Mouse (Mus musculus): ENCODE results near the gene Capn12. TPM values are rescaled to one million over a fixed set of nuclear protein-coding genes. Genes with fewer than 3 reads are reported as not detected.
A peak's percentile ranks its signal among the peaks of the same experiment; 100 is the strongest.

Capn12 gene
- polyA plus RNA-seq, 1 experiment from 2014 or later: 0.23 TPM

DNA sequence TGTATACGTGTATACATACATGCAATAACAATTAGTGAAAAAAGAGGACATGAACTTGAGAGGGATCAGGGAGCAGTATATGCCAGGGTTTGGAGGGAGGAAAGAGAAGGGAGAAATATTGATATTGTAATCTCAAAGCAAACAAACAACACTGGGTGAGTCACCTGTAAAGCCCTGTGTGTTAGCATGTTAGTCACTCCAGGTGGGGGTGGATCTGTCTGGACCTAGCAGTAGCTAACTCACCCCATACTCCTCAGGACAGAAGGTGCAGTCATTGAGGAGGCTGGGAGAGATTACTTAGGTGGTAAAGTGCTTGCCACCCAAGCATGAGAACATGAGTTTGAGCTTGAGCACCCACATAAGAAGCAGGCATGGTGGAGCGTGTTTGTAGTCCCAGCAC lies 21.3 kb upstream of the Capn12 start:
- Histone ChIP-seq H3K4me1 (replicated peaks; ENCODE audit: control insufficient read depth, insufficient read depth, low read length) (peaks cover 6% of the 10 kb centered on the region; the same call in 1 of the 2 replicates), H3K4me3 (ENCODE audit: low read depth, low read length) (no peak overlapping the region), H3K9me3 (ENCODE audit: control insufficient read depth, low read length) (no peaks in the 10 kb centered on the region), H3K4me2 (ENCODE audit: low read length) (no peak overlapping the region), H3K27me3 (replicated peaks; ENCODE audit: control insufficient read depth, insufficient read depth, low read length) (no peaks in the 10 kb centered on the region), H3K27ac (ENCODE audit: low read depth) (no peak overlapping the region), H3K9ac (ENCODE audit: low read length) (no peak overlapping the region), H3K36me3 (ENCODE audit: control insufficient read depth, insufficient read depth, low read length) (no peaks in the 10 kb centered on the region)
- no peak for DNase-seq (ENCODE audit: low spot score)
- 93% methylated on average over 2 of the region's 2 CpGs for WGBS
- no peak for ATAC-seq (replicated peaks; ENCODE audit: low FRiP score, low TSS enrichment, low read depth)

DNA sequence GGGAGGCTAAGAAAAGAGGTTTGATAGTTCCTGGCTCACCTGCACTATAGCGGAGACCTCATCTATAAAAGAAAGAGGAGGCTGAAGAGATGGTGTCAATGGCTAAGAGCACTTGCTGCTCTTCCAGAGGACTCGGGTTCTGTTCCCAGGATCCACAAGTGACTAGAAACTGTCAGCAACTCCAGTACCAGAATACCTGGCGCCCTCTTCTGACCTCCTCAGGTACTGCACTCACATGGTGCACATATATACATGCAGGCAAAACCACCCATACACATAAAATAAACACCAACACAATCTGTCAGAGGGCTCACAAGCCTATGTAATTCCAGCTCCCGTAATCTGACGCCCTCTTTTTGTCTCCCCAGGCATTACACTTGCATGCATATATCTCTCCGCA lies 20.3 kb upstream of the Capn12 start:
- 86% methylated on average over 6 of the region's 6 CpGs for WGBS
- ATAC-seq (replicated peaks; ENCODE audit: low FRiP score, low TSS enrichment, low read depth): no peak
- no peaks in the 10 kb centered on the region for H3K9me3 ChIP-seq (ENCODE audit: control insufficient read depth, low read length)

DNA sequence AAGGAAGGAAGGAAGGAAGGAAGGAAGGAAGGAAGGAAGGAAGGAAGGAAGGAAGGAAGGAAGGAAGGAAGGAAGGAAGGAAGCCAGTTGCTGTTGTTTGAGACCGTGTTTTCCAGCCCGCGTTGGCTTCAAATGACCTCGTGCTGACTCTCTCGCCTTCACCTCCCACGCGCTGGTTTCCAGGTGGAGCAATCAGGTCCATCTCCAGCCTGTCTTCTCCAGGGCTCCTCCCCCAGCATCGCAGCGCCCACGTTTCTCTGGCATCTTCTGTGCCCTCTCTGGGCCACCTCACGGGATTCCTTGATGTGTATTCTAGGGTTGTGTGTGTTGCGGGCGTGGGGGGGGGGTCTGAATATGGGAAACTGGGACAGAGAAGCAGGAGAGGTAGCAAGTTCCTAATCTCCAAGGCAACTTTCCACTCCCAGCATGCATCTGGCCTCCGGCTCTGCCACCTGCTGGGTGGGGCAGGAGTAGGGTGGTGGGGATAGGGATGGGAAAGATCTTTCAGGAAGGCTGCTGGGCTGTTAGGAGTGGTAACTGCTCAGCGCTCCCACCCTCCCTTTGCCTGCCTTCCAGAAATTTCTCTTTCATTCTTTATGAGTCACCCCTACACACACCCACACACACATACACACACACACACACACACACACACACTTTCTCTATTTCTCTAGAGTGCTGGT lies 18.3 kb upstream of the Capn12 start:
- H3K4me2 ChIP-seq (ENCODE audit: low read length): no peak overlapping the region
- H3K27me3 ChIP-seq (replicated peaks; ENCODE audit: control insufficient read depth, insufficient read depth, low read length): no peaks in the 10 kb centered on the region
- ATAC-seq (replicated peaks; ENCODE audit: low FRiP score, low TSS enrichment, low read depth): no peak
- no peaks in the 10 kb centered on the region for H3K9me3 ChIP-seq (ENCODE audit: control insufficient read depth, low read length)
- no peak overlapping the region for H3K9ac ChIP-seq (ENCODE audit: low read length)
- WGBS: 69% methylated on average over 15 of the region's 15 CpGs
- no peak overlapping the region for H3K27ac ChIP-seq (ENCODE audit: low read depth)
- peaks cover 11% of the 10 kb centered on the region; the same call in 1 of the 2 replicates for H3K4me1 ChIP-seq (replicated peaks; ENCODE audit: control insufficient read depth, insufficient read depth, low read length)
- no peaks in the 10 kb centered on the region for H3K36me3 ChIP-seq (ENCODE audit: control insufficient read depth, insufficient read depth, low read length)
- DNase-seq (ENCODE audit: low spot score): no peak
- H3K4me3 ChIP-seq (ENCODE audit: low read depth, low read length): no peak overlapping the region

More for the DNA sequence above, 20.3 kb upstream of the Capn12 start:
- H3K4me3 ChIP-seq (ENCODE audit: low read depth, low read length): no peak overlapping the region
- H3K9ac ChIP-seq (ENCODE audit: low read length): no peak overlapping the region
- H3K27ac ChIP-seq (ENCODE audit: low read depth): no peak overlapping the region
- H3K36me3 ChIP-seq (ENCODE audit: control insufficient read depth, insufficient read depth, low read length): no peaks in the 10 kb centered on the region
- DNase-seq (ENCODE audit: low spot score): no peak
- peaks cover 11% of the 10 kb centered on the region; the same call in 1 of the 2 replicates for H3K4me1 ChIP-seq (replicated peaks; ENCODE audit: control insufficient read depth, insufficient read depth, low read length)
- no peak overlapping the region for H3K4me2 ChIP-seq (ENCODE audit: low read length)
- no peaks in the 10 kb centered on the region for H3K27me3 ChIP-seq (replicated peaks; ENCODE audit: control insufficient read depth, insufficient read depth, low read length)

DNA sequence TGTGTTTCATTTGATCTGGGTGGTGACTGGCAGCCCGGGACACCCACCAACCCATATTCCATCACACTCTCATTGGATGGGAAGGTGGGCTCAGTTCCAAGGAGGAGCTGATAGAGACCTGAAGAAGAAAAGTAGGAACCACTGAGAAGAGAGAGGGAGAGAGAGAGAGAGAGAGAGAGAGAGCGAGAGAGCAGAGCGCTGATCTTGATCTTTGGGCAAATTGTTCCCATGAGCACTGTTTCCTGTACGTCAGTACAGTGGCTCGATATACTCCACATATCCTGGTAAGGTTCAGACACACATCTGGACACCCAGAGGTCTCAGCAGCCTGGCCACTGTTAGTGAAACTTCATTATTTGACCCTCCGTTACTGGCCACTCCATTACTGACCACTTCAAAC lies 17.7 kb upstream of the Capn12 start, which contains the start of gene Lgals7:
TSS of gene Lgals7 (plus strand) at position 314 of the 400 bp plus-strand sequence.
- no peak within 1 kb of the TSS for H3K4me2 ChIP-seq (ENCODE audit: low read length)
- H3K9me3 ChIP-seq (ENCODE audit: control insufficient read depth, low read length): no peaks in the 10 kb centered on the region
- H3K4me3 ChIP-seq (ENCODE audit: low read depth, low read length): no peak within 1 kb of the TSS
- 83% methylated on average over 6 of the region's 6 CpGs for WGBS
- peaks cover 11% of the 10 kb centered on the region; the same call in 1 of the 2 replicates for H3K4me1 ChIP-seq (replicated peaks; ENCODE audit: control insufficient read depth, insufficient read depth, low read length)
- DNase-seq (ENCODE audit: low spot score) (no peak), ATAC-seq (replicated peaks; ENCODE audit: low FRiP score, low TSS enrichment, low read depth) (no peak)
- H3K9ac ChIP-seq (ENCODE audit: low read length): no peak within 1 kb of the TSS
- H3K27ac ChIP-seq (ENCODE audit: low read depth): no peak within 1 kb of the TSS
- no peaks in the 10 kb centered on the region for H3K27me3 ChIP-seq (replicated peaks; ENCODE audit: control insufficient read depth, insufficient read depth, low read length)
- no peaks in the 10 kb centered on the region for H3K36me3 ChIP-seq (ENCODE audit: control insufficient read depth, insufficient read depth, low read length)

DNA sequence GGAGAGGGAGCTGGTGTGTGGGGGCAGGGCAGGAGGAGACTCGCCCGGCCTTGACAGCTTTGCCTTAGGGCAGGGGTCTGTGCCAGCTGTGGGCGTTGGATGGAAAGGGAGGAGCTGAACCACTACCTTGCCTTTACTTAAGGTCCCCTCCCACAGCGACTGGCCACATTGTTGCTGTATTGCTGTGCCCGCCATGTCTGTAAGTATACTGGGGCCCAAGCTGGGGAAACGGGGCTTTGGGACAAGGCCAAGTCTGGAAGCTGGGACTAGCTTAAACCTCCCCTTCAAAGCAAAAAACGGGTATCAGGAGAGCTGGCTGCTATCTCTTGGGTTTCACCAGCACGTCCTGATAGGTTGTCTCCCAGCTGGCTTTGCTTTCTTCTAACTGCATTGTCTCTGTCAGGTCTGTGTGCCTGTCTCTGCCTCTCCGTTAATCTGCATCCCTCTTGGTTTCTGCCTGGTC lies 16.9 kb upstream of the Capn12 start:
- Histone ChIP-seq H3K4me2 (ENCODE audit: low read length) (no peak overlapping the region), H3K9ac (ENCODE audit: low read length) (no peak overlapping the region), H3K27me3 (replicated peaks; ENCODE audit: control insufficient read depth, insufficient read depth, low read length) (no peaks in the 10 kb centered on the region), H3K9me3 (ENCODE audit: control insufficient read depth, low read length) (no peaks in the 10 kb centered on the region), H3K4me1 (replicated peaks; ENCODE audit: control insufficient read depth, insufficient read depth, low read length) (peaks cover 11% of the 10 kb centered on the region; the same call in 1 of the 2 replicates), H3K27ac (ENCODE audit: low read depth) (no peak overlapping the region), H3K36me3 (ENCODE audit: control insufficient read depth, insufficient read depth, low read length) (no peaks in the 10 kb centered on the region), H3K4me3 (ENCODE audit: low read depth, low read length) (no peak overlapping the region)
- DNase-seq (ENCODE audit: low spot score) (peak; percentile 59), ATAC-seq (replicated peaks; ENCODE audit: low FRiP score, low TSS enrichment, low read depth) (no peak)
- 42% methylated on average over 9 of the region's 9 CpGs for WGBS

DNA sequence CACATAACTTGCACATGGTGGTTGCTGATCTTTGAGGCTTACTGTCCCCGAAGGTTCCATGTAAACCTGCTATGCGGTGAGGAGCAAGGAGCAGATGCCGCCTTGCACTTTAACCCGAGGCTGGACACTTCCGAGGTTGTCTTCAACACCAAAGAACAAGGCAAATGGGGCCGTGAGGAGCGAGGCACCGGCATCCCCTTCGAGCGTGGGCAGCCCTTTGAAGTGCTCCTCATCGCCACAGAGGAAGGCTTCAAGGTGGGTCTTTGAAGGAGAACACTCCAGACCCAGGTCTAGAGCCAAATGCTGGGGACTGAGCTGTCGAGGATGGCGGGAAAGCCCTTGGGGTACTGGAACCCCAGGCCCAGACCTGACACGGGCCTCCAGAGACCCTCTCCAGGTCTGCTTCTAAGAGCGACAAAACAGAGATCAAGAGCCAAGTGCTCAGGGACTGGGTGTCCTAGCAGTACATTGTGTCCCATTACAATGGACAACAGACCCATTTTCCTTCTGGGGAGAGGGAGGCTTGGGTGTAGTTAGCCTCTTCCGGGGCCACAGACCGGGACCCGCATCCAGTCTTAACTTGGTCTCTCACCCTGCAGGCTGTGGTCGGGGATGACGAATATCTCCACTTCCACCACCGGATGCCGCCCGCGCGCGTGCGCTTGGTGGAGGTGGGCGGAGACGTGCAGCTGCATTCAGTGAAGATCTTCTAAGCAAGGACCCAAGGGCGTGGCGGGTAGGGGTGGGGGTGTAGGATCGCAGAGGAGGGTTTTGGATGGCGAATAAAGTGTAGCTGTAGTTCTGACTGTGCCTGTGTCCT lies 15.5 kb upstream of the Capn12 start:
- Histone ChIP-seq H3K4me1 (replicated peaks; ENCODE audit: control insufficient read depth, insufficient read depth, low read length) (peaks cover 11% of the 10 kb centered on the region; the same call in 1 of the 2 replicates), H3K4me2 (ENCODE audit: low read length) (peak overlapping the region; percentile 42), H3K27me3 (replicated peaks; ENCODE audit: control insufficient read depth, insufficient read depth, low read length) (no peaks in the 10 kb centered on the region), H3K9me3 (ENCODE audit: control insufficient read depth, low read length) (no peaks in the 10 kb centered on the region), H3K36me3 (ENCODE audit: control insufficient read depth, insufficient read depth, low read length) (no peaks in the 10 kb centered on the region), H3K4me3 (ENCODE audit: low read depth, low read length) (0 out of 2 replicates have a peak overlapping the region, but pooled peaks have one; percentile 7), H3K27ac (ENCODE audit: low read depth) (no peak overlapping the region), H3K9ac (ENCODE audit: low read length) (no peak overlapping the region)
- ATAC-seq (replicated peaks; ENCODE audit: low FRiP score, low TSS enrichment, low read depth): peak; percentile 47; the same call in 1 of the 2 replicates
- WGBS: 38% methylated on average over 33 of the region's 33 CpGs
- DNase-seq (ENCODE audit: low spot score): peak; percentile 87

DNA sequence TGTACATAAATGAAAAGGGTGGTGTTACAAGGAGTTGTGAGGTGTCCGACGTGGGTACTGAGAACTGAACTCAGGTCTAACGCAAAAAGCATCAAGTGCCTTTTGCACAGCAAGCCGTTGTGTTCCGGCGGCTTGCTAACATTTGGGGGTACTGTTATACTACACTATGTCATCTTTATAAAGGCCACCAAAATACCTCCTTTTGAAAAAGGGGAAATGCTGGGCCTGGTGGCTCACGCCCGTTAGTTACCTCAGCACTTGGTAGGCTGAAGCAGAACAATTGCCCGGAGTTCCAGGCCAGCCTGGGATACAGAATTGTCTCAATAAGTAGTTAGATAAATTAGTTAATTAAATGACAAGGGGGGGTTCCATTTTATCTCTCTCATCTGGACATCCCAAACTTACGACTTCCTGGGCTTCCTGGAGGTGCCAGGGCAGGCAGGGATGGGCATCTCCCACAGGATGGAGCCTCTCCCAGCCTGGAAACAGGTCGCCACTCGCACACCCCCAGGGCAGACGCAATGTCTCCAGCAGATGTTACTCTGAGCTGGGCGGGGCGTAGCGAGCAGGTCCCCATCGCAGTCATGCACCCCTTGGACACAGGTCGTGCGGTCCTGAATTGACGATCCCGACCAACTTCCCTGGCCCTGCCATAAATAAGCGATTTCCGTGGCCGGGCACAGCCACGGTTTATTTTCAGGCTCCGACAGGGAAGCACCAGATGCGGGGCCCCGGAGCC lies 14.3 kb upstream of the Capn12 start:
- no peak overlapping the region for H3K27ac ChIP-seq (ENCODE audit: low read depth)

More for the DNA sequence above, 14.3 kb upstream of the Capn12 start:
- Histone ChIP-seq H3K9ac (ENCODE audit: low read length) (no peak overlapping the region), H3K27me3 (replicated peaks; ENCODE audit: control insufficient read depth, insufficient read depth, low read length) (no peaks in the 10 kb centered on the region), H3K4me2 (ENCODE audit: low read length) (no peak overlapping the region; the same call in 1 of the 2 replicates), H3K36me3 (ENCODE audit: control insufficient read depth, insufficient read depth, low read length) (no peaks in the 10 kb centered on the region), H3K9me3 (ENCODE audit: control insufficient read depth, low read length) (no peaks in the 10 kb centered on the region), H3K4me1 (replicated peaks; ENCODE audit: control insufficient read depth, insufficient read depth, low read length) (peaks cover 11% of the 10 kb centered on the region; the same call in 1 of the 2 replicates), H3K4me3 (ENCODE audit: low read depth, low read length) (no peak overlapping the region)
- WGBS: 92% methylated on average over 28 of the region's 28 CpGs
- ATAC-seq (replicated peaks; ENCODE audit: low FRiP score, low TSS enrichment, low read depth) (no peak), DNase-seq (ENCODE audit: low spot score) (no peak)

Measured in intestine, embryonic 14.5 days (tissue).